Mouse (Mus musculus): ENCODE measurements at regions not wholly inside any gene's neighbourhood (a gene's known extent, or its start where the extent isn't known, plus 50 kb on each side); places are given as distances from the start of the nearest gene placed in this dataset.

DNA sequence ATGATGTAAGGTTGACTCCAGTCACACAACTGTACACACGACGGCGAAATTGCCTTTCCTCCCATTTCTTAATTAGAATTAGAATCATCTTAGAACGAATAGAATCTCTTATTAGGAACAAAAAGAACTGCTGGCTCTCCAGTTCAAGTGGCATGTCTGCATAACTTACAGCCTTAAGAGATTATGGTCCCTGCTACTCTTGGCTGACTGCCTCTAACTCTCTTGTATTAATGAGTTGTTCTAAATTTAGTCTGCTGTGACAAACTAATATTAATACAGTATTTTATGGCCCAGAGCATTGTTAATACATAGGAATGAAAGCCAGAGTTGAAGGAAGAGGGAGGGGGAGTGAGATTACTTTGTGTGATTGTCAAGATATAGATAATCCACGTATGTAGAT lies 100.4 kb downstream of the Zfp326 start:
- DNase-seq, result no peak
- intact Hi-C loops (cut with DNase I), result no loop called here

DNA sequence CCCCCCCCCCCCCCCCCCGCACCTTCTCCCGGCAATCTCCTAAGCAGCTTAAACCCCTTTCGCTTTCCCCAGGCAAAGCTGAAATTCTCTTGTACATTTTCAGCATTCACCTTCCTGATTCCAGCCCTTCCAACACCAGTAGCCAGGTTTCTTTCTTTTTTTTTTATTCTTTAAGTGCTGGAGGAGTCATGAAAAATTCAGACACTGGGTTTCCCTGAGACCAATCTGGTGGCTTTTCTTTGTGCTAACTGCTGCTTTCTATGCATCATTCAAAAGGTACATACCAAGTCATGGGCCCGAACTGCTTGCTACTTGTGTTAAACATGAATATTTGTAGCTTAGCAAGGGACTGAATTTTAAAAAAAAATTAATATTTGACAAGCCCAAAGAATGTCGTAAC lies 99.7 kb downstream of the Zfp326 start:
- intact Hi-C loops (cut with DNase I), result no loop called here
- DNase-seq, result no peak

DNA sequence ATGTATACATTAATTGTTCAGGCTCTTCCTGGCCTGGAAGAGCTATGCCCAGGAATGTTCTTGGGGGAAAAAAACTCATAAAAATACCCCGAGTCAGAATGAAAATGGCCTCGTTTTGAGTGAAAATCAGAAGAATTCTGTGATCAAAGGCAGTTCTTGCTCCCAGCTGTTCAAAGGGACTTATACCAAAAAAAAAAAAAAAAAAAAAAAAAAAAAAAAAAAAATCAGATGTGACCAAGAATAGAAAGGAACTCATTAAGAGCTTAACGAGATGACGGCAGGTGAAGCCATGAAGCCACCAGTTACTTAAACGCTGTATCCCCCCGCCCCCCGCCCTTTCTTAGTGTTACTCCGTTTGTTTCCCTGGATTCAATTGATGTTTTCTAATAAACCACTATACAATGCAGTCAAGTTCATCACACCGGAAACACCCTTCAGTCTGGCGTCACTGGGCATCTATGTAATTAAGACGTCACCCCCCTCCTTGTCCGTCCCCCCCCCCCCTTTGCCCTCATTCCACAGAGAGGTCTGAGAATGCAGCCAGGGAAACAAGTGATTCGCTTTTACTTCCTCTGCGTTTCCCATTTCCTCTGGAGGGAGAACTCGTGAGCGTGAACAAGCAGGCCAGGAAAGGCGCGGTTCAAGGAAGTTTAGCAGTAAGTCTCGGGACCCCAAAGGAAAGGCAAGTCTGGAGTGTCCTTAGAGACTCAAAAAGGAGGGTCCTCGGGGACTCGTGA lies 99.1 kb downstream of the Zfp326 start:
- DNase-seq, result peak; percentile 8 to 16
- intact Hi-C loops (cut with DNase I), result no loop called here

DNA sequence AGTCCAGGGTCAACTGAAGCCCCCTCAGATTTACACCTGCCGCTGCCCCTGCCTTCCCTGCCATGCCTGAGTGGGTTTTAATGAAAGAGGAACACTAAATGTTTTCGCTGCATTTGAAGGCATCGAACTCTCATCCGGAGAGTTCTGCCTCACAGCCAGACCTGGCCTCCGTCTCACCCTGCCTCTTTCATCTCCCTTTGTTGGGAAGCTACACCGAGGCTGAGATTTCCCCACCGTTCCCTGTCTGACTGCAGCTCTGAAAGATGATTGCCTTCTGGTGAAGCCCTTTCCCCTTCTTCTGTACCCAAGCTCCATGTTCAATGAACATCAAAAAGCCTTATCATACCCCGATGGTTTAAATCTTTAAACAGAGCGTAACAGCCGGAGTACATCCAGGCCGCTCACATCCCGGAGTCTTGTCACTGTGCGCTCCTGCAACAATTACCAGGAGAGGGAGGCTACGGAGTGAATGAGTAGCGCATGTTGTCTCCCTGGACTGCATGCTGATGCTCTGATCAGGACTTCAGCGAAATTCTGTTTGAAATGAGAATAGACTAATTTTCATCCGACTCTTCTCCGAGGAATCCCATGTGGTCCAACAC lies 98.3 kb downstream of the Zfp326 start:
- no peak for DNase-seq
- intact Hi-C loops (cut with DNase I), result no loop called here

Data from heart, postnatal 36 days (tissue).